ENCODE assay signal across 9 mouse cellular contexts in the genomic region with DNA sequence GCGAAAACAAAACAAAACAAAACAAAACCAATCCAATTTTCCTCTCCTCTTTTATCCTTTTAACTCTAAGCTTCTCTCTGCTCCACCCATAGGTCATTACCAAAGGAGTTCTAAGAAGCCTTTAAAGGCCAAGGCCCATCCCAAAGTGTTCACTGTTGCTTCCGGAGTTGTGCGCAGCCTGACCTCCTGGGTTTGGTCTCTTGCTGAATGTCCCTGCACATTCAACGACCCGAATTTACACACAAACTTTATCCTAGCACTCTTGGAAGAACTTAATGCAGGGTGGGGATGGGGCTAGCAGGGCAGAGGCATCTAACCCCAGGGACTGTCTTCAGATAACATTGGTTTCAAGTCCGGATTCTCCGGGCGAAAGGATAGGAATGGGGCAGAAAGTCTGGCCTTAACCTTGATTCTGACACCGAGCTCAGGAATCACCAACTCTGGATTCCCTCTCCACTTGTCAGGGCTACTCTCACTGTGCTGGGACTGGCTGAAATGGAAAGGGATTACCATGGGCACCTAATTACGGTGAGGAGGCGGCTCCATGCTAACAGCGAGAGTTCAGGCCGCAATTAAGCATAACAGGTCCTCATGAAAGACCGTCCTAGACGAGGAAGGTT. TPM values are rescaled to one million over a fixed set of nuclear protein-coding genes. Genes with fewer than 3 reads are reported as not detected.
DNase-seq lines count a peak whose midpoint lies in the region; ATAC-seq and TF ChIP-seq lines count a peak whose summit lies in the region.
"Had no signal": no experiment of that assay in that cellular context is flagged by ENCODE, and none has a peak within 500 bp of the region (broad histone marks: within the 10 kb centered on the region; RNA-seq: fewer than 3 reads in every experiment).

No protein-coding gene starts in this region.

- WGBS in cerebellum, adult 2 months = 16% methylated on average over 15 of the region's 15 CpGs
- 21% methylated on average over 15 of the region's 15 CpGs for WGBS in forebrain, embryonic 16.5 days
- 20% methylated on average over 15 of the region's 15 CpGs for WGBS in midbrain, embryonic 14.5 days

- H3K27me3 ChIP-seq in cerebellum, adult 2 months (ENCODE audit: control insufficient read depth, insufficient read depth, low read length) = no peaks in the 10 kb centered on the region
- no peaks in the 10 kb centered on the region for H3K27me3 ChIP-seq in forebrain, embryonic 16.5 days (replicated peaks; ENCODE audit: control insufficient read depth, insufficient read depth, low read length)
- H3K27me3 ChIP-seq in midbrain, embryonic 14.5 days (ENCODE audit: control insufficient read depth, insufficient read depth, low read length) = no peaks in the 10 kb centered on the region

- H3K9ac ChIP-seq in forebrain, embryonic 16.5 days (replicated peaks; ENCODE audit: low read depth, low read length) = peak overlapping the region; percentile 68
- H3K9ac ChIP-seq in midbrain, embryonic 14.5 days (replicated peaks; ENCODE audit: low read length) = peak overlapping the region; percentile 65

- peaks cover 5% of the 10 kb centered on the region for H3K4me1 ChIP-seq in cerebellum, adult 2 months (ENCODE audit: control insufficient read depth, insufficient read depth, low read length)
- peaks cover 26% of the 10 kb centered on the region for H3K4me1 ChIP-seq in forebrain, embryonic 16.5 days (replicated peaks; ENCODE audit: control insufficient read depth, insufficient read depth, low read length)
- H3K4me1 ChIP-seq in midbrain, embryonic 14.5 days (ENCODE audit: control insufficient read depth, insufficient read depth, low read length) = peaks cover 18% of the 10 kb centered on the region

- ATAC-seq in forebrain, embryonic 16.5 days = peak; percentile 1; the same call in 1 of the 2 replicates
- no peak for ATAC-seq in midbrain, embryonic 14.5 days (ENCODE audit: low FRiP score, low TSS enrichment)

- no peak for DNase-seq in cerebellum, adult 2 months
- DNase-seq in cerebellum, postnatal 14 days = no peak
- peak; percentile 85 for DNase-seq in adrenal gland, adult 2 months
- peak; percentile 21 to 57 for DNase-seq in kidney, postnatal 4 days
- no peak for DNase-seq in midbrain, embryonic 14.5 days
- DNase-seq in right cerebral cortex, postnatal 36 days (ENCODE audit: low spot score in 2 of 2) = no peak
- no peak for DNase-seq in adipocyte (ENCODE audit: low spot score)

- H3K9me3 ChIP-seq in forebrain, embryonic 16.5 days (ENCODE audit: control insufficient read depth, low read length) = no peaks in the 10 kb centered on the region
- H3K9me3 ChIP-seq in midbrain, embryonic 14.5 days (ENCODE audit: control insufficient read depth, low read length) = no peaks in the 10 kb centered on the region

- H3K36me3 ChIP-seq in forebrain, embryonic 16.5 days (ENCODE audit: control insufficient read depth, insufficient read depth) = no peaks in the 10 kb centered on the region
- peaks cover 17% of the 10 kb centered on the region for H3K36me3 ChIP-seq in midbrain, embryonic 14.5 days (ENCODE audit: control insufficient read depth, insufficient read depth, low read length)

- peak overlapping the region; percentile 69 for H3K4me2 ChIP-seq in forebrain, embryonic 16.5 days (ENCODE audit: low read length)
- H3K4me2 ChIP-seq in midbrain, embryonic 14.5 days (ENCODE audit: low read length) = peak overlapping the region; percentile 95

- TF ChIP-seq CTCF in cerebellum, adult 2 months (IDR thresholded peaks at IDR 0.05; ENCODE audit: borderline replicate concordance, insufficient read depth, low read depth, low read length) = no peak

- no peak for TF ChIP-seq POLR2A in cerebellum, adult 2 months (IDR thresholded peaks at IDR 0.05; ENCODE audit: borderline replicate concordance, insufficient read depth, low read length)

- H3K27ac ChIP-seq in cerebellum, adult 2 months (ENCODE audit: insufficient read depth, low read length) = peak overlapping the region; percentile 82
- peak overlapping the region; percentile 88 for H3K27ac ChIP-seq in forebrain, embryonic 16.5 days (ENCODE audit: low read length)
- peak overlapping the region; percentile 93 for H3K27ac ChIP-seq in midbrain, embryonic 14.5 days (replicated peaks; ENCODE audit: low read depth, low read length)

- H3K4me3 ChIP-seq in cerebellum, adult 2 months (replicated peaks; ENCODE audit: insufficient read depth, low read depth, low read length) = peak overlapping the region; percentile 83
- H3K4me3 ChIP-seq in forebrain, embryonic 16.5 days (replicated peaks; ENCODE audit: low read length) = peak overlapping the region; percentile 77
- H3K4me3 ChIP-seq in midbrain, embryonic 14.5 days (replicated peaks; ENCODE audit: low read depth, low read length) = peak overlapping the region; percentile 70

RNA-seq across cellular contexts. Expression of a gene that starts 0.6 kb away (rescaled TPM):
- polyA plus RNA-seq in cerebellum, adult 2 months (2012; rRNA removed) = 85.2 and 86.7 TPM in 2 replicates
- total RNA-seq in adrenal gland, adult 2 months (2021) = 10 to 100 TPM; 72.0 to 93.2 TPM
- 81.3 and 90.6 TPM in 2 replicates for polyA plus RNA-seq in adrenal gland, adult 2 months (2012; rRNA removed)
- polyA plus RNA-seq in forebrain, embryonic 16.5 days (2015; fragmentation: Nextera tagmentation; extraction: Ambion mirVana) = 24.3 and 28.9 TPM in 2 replicates
- 21.9 and 30.1 TPM in 2 replicates for polyA plus RNA-seq in midbrain, embryonic 14.5 days (2014; fragmentation: Nextera tagmentation; extraction: Ambion mirVana)

RNA-seq across cellular contexts. Expression of a gene that starts 0.7 kb away (rescaled TPM):
- 8.6 and 9.4 TPM in 2 replicates for polyA plus RNA-seq in cerebellum, adult 2 months (2012; rRNA removed)
- total RNA-seq in adrenal gland, adult 2 months (2021) = 1 to 10 TPM; 1.0 to 1.2 TPM
- polyA plus RNA-seq in adrenal gland, adult 2 months (2012; rRNA removed) = 10.3 and 12.7 TPM in 2 replicates
- 0.98 and 1.3 TPM in 2 replicates for polyA plus RNA-seq in forebrain, embryonic 16.5 days (2015; fragmentation: Nextera tagmentation; extraction: Ambion mirVana)
- polyA plus RNA-seq in midbrain, embryonic 14.5 days (2014; fragmentation: Nextera tagmentation; extraction: Ambion mirVana) = 0.70 and 0.80 TPM in 2 replicates
- total RNA-seq: hematopoietic stem cell, adult 5-6 weeks had no signal

RNA-seq across cellular contexts. Expression of a gene that starts 10.1 kb away (rescaled TPM):
- polyA plus RNA-seq in cerebellum, adult 2 months (2012; rRNA removed) = 32.6 and 39.8 TPM in 2 replicates
- total RNA-seq in adrenal gland, adult 2 months (2021) = 10 to 100 TPM in 1 of 2 experiments, 1 to 10 TPM in 1; 8.2 to 11.4 TPM
- polyA plus RNA-seq in adrenal gland, adult 2 months (2012; rRNA removed) = 207 and 268 TPM in 2 replicates
- polyA plus RNA-seq in forebrain, embryonic 16.5 days (2015; fragmentation: Nextera tagmentation; extraction: Ambion mirVana) = 2.6 and 3.3 TPM in 2 replicates
- 4.6 and 5.0 TPM in 2 replicates for polyA plus RNA-seq in midbrain, embryonic 14.5 days (2014; fragmentation: Nextera tagmentation; extraction: Ambion mirVana)

RNA-seq across cellular contexts. Expression of a gene that starts 11.3 kb away (rescaled TPM):
- 0.02 TPM in 1 of 2 replicates, not detected in the other for polyA plus RNA-seq in cerebellum, adult 2 months (2012; rRNA removed)
- 10 to 100 TPM; 19.3 to 24.2 TPM for total RNA-seq in adrenal gland, adult 2 months (2021)
- polyA plus RNA-seq in adrenal gland, adult 2 months (2012; rRNA removed) = 8.4 and 14.3 TPM in 2 replicates
- 0.05 TPM in 1 of 2 replicates, not detected in the other for polyA plus RNA-seq in forebrain, embryonic 16.5 days (2015; fragmentation: Nextera tagmentation; extraction: Ambion mirVana)
- polyA plus RNA-seq in midbrain, embryonic 14.5 days (2014; fragmentation: Nextera tagmentation; extraction: Ambion mirVana) = 0.07 TPM in 1 of 2 replicates, not detected in the other
- total RNA-seq: hematopoietic stem cell, adult 5-6 weeks had no signal

RNA-seq across cellular contexts. Expression of a gene that starts 15.0 kb away (rescaled TPM):
- 43.8 and 47.0 TPM in 2 replicates for polyA plus RNA-seq in cerebellum, adult 2 months (2012; rRNA removed)
- 10 to 100 TPM; 26.6 to 29.4 TPM for total RNA-seq in adrenal gland, adult 2 months (2021)
- polyA plus RNA-seq in adrenal gland, adult 2 months (2012; rRNA removed) = 60.6 and 60.7 TPM in 2 replicates
- polyA plus RNA-seq in forebrain, embryonic 16.5 days (2015; fragmentation: Nextera tagmentation; extraction: Ambion mirVana) = 65.8 and 69.8 TPM in 2 replicates
- polyA plus RNA-seq in midbrain, embryonic 14.5 days (2014; fragmentation: Nextera tagmentation; extraction: Ambion mirVana) = 58.6 and 69.4 TPM in 2 replicates

Comparison
In these comparisons a context has a peak if more than half of its experiments do, and no peak if none do; other contexts are left out.
1. DNase-seq: peak in adrenal gland, adult 2 months (single experiment) and kidney, postnatal 4 days (2 of 2); none in cerebellum, adult 2 months (0 of 2), cerebellum, postnatal 14 days (0 of 2), midbrain, embryonic 14.5 days (single experiment), right cerebral cortex, postnatal 36 days (0 of 2) and adipocyte (single experiment).
2. Peak in every context shown above with its lines, with median percentiles within 50 percentile points of each other: H3K27ac ChIP-seq and H3K4me3 ChIP-seq.